Mouse (Mus musculus): ENCODE data around the gene Adamts10. TPM values are rescaled to one million over a fixed set of nuclear protein-coding genes. Genes with fewer than 3 reads are reported as not detected.

Gene Adamts10
- polyA plus RNA-seq (2015; fragmentation: Nextera tagmentation; extraction: Ambion mirVana): 153 and 157 TPM in 2 replicates

- H3K9me3 ChIP-seq (ENCODE audit: control insufficient read depth, low read length): no peaks in the 10 kb centered on the region
- peak within 1 kb of the TSS; percentile 98 for H3K27ac ChIP-seq (ENCODE audit: low read length)
- H3K27me3 ChIP-seq (ENCODE audit: control insufficient read depth, insufficient read depth, low read depth, low read length): no peaks in the 10 kb centered on the region
Observed at GRCm38 (mm10) chr17:33523918-33524755, at the start of gene Adamts10. Gene Adamts10, plus strand, starts transcription at chr17:33524204.

GRCm38 (mm10) chr17:33484020-33484419 lies 40.0 kb upstream of the Adamts10 start:
- no peak overlapping the region for H3K4me2 ChIP-seq (ENCODE audit: low read depth, low read length)
- H3K9me3 ChIP-seq (ENCODE audit: control insufficient read depth, low read length): no peaks in the 10 kb centered on the region
- WGBS: 28% methylated on average over 6 of the region's 6 CpGs
- no peak overlapping the region for H3K4me3 ChIP-seq (ENCODE audit: low read length)
- ATAC-seq (ENCODE audit: low read depth): no peak
- H3K27me3 ChIP-seq (ENCODE audit: control insufficient read depth, insufficient read depth, low read depth, low read length): no peaks in the 10 kb centered on the region
- H3K36me3 ChIP-seq (ENCODE audit: control insufficient read depth, insufficient read depth, low read length): no peaks in the 10 kb centered on the region
- H3K9ac ChIP-seq (ENCODE audit: low read length): no peak overlapping the region
- no peak overlapping the region for H3K27ac ChIP-seq (ENCODE audit: low read length)
- H3K4me1 ChIP-seq (replicated peaks; ENCODE audit: control insufficient read depth, insufficient read depth, low read length): peaks cover 8% of the 10 kb centered on the region; the same call in 1 of the 2 replicates

More at GRCm38 (mm10) chr17:33523918-33524755, at the start of gene Adamts10:
- H3K36me3 ChIP-seq (ENCODE audit: control insufficient read depth, insufficient read depth, low read length): peaks cover 13% of the 10 kb centered on the region
- peak within 1 kb of the TSS; percentile 88 for H3K4me2 ChIP-seq (ENCODE audit: low read depth, low read length)
- peak within 1 kb of the TSS; percentile 76 for H3K4me3 ChIP-seq (ENCODE audit: low read length)
- peaks cover 33% of the 10 kb centered on the region for H3K4me1 ChIP-seq (replicated peaks; ENCODE audit: control insufficient read depth, insufficient read depth, low read length)
- WGBS: under 1% methylated on average over 40 of the region's 44 CpGs
- H3K9ac ChIP-seq (ENCODE audit: low read length): peak within 1 kb of the TSS; percentile 89
- peak; percentile 83 for ATAC-seq (ENCODE audit: low read depth)

DNA sequence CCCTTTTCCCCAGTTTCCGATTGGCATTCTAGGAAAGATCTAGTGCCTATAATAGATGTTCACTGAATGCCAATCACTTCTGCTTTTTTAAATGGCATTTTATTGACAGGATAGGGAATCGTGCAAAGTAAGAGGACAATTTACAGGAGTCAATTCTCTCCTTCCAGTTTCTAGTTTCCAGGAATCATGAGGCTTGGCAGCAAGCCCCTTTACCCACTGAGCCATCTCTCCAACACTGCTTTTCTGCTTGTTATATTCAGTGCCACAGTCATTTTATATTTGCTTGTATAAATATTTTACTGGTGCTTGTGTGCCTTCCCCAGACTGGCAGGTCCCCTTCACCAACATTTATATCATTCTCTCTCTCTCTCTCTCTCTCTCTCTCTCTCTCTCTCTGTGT lies 36.8 kb upstream of the Adamts10 start:
- no peak for ATAC-seq (ENCODE audit: low read depth)
- Histone ChIP-seq H3K9me3 (ENCODE audit: control insufficient read depth, low read length) (no peaks in the 10 kb centered on the region), H3K4me3 (ENCODE audit: low read length) (no peak overlapping the region), H3K4me2 (ENCODE audit: low read depth, low read length) (no peak overlapping the region), H3K27ac (ENCODE audit: low read length) (0 out of 2 replicates have a peak overlapping the region, but pooled peaks have one; percentile 14), H3K36me3 (ENCODE audit: control insufficient read depth, insufficient read depth, low read length) (no peaks in the 10 kb centered on the region), H3K4me1 (replicated peaks; ENCODE audit: control insufficient read depth, insufficient read depth, low read length) (peaks cover 8% of the 10 kb centered on the region; the same call in 1 of the 2 replicates), H3K27me3 (ENCODE audit: control insufficient read depth, insufficient read depth, low read depth, low read length) (no peaks in the 10 kb centered on the region), H3K9ac (ENCODE audit: low read length) (no peak overlapping the region)
- 73% methylated on average over 2 of the region's 2 CpGs for WGBS

GRCm38 (mm10) chr17:33487652-33488051 lies 36.4 kb upstream of the Adamts10 start:
- Histone ChIP-seq H3K4me3 (ENCODE audit: low read length) (no peak overlapping the region), H3K27me3 (ENCODE audit: control insufficient read depth, insufficient read depth, low read depth, low read length) (no peaks in the 10 kb centered on the region), H3K9ac (ENCODE audit: low read length) (no peak overlapping the region), H3K4me1 (replicated peaks; ENCODE audit: control insufficient read depth, insufficient read depth, low read length) (peaks cover 8% of the 10 kb centered on the region; the same call in 1 of the 2 replicates), H3K4me2 (ENCODE audit: low read depth, low read length) (no peak overlapping the region), H3K36me3 (ENCODE audit: control insufficient read depth, insufficient read depth, low read length) (no peaks in the 10 kb centered on the region), H3K9me3 (ENCODE audit: control insufficient read depth, low read length) (no peaks in the 10 kb centered on the region), H3K27ac (ENCODE audit: low read length) (0 out of 2 replicates have a peak overlapping the region, but pooled peaks have one; percentile 14)
- ATAC-seq (ENCODE audit: low read depth): peak; percentile 51; the same call in 1 of the 2 replicates
- 78% methylated on average over 1 of the region's 1 CpGs for WGBS

- no peak overlapping the region for H3K4me2 ChIP-seq (ENCODE audit: low read depth, low read length)
- 86% methylated on average over 2 of the region's 2 CpGs for WGBS
Observed at GRCm38 (mm10) chr17:33491371-33491770, 32.6 kb upstream of the Adamts10 start.

GRCm38 (mm10) chr17:33493065-33493464 lies 30.9 kb upstream of the Adamts10 start:
- 69% methylated on average over 6 of the region's 6 CpGs for WGBS

More at GRCm38 (mm10) chr17:33491371-33491770, 32.6 kb upstream of the Adamts10 start:
- Histone ChIP-seq H3K27ac (ENCODE audit: low read length) (no peak overlapping the region), H3K4me1 (replicated peaks; ENCODE audit: control insufficient read depth, insufficient read depth, low read length) (peaks cover 8% of the 10 kb centered on the region; the same call in 1 of the 2 replicates), H3K4me3 (ENCODE audit: low read length) (no peak overlapping the region), H3K36me3 (ENCODE audit: control insufficient read depth, insufficient read depth, low read length) (no peaks in the 10 kb centered on the region), H3K9me3 (ENCODE audit: control insufficient read depth, low read length) (no peaks in the 10 kb centered on the region), H3K9ac (ENCODE audit: low read length) (no peak overlapping the region), H3K27me3 (ENCODE audit: control insufficient read depth, insufficient read depth, low read depth, low read length) (no peaks in the 10 kb centered on the region)
- ATAC-seq (ENCODE audit: low read depth): no peak

GRCm38 (mm10) chr17:33494586-33494985 lies 29.4 kb upstream of the Adamts10 start:
- H3K4me3 ChIP-seq (ENCODE audit: low read length): no peak overlapping the region
- no peaks in the 10 kb centered on the region for H3K4me1 ChIP-seq (replicated peaks; ENCODE audit: control insufficient read depth, insufficient read depth, low read length)
- H3K27me3 ChIP-seq (ENCODE audit: control insufficient read depth, insufficient read depth, low read depth, low read length): no peaks in the 10 kb centered on the region
- 0 out of 2 replicates have a peak, but pooled peaks have one; percentile 17 for ATAC-seq (ENCODE audit: low read depth)
- H3K27ac ChIP-seq (ENCODE audit: low read length): no peak overlapping the region
- no peak overlapping the region for H3K9ac ChIP-seq (ENCODE audit: low read length)
- H3K9me3 ChIP-seq (ENCODE audit: control insufficient read depth, low read length): no peaks in the 10 kb centered on the region
- no peak overlapping the region for H3K4me2 ChIP-seq (ENCODE audit: low read depth, low read length)
- H3K36me3 ChIP-seq (ENCODE audit: control insufficient read depth, insufficient read depth, low read length): no peaks in the 10 kb centered on the region

More at GRCm38 (mm10) chr17:33493065-33493464, 30.9 kb upstream of the Adamts10 start:
- no peak for ATAC-seq (ENCODE audit: low read depth)
- H3K9me3 ChIP-seq (ENCODE audit: control insufficient read depth, low read length): no peaks in the 10 kb centered on the region
- H3K27me3 ChIP-seq (ENCODE audit: control insufficient read depth, insufficient read depth, low read depth, low read length): no peaks in the 10 kb centered on the region
- H3K36me3 ChIP-seq (ENCODE audit: control insufficient read depth, insufficient read depth, low read length): no peaks in the 10 kb centered on the region
- no peak overlapping the region for H3K4me2 ChIP-seq (ENCODE audit: low read depth, low read length)
- peaks cover 4% of the 10 kb centered on the region; the same call in 1 of the 2 replicates for H3K4me1 ChIP-seq (replicated peaks; ENCODE audit: control insufficient read depth, insufficient read depth, low read length)
- no peak overlapping the region for H3K4me3 ChIP-seq (ENCODE audit: low read length)
- H3K27ac ChIP-seq (ENCODE audit: low read length): no peak overlapping the region
- H3K9ac ChIP-seq (ENCODE audit: low read length): no peak overlapping the region

DNA sequence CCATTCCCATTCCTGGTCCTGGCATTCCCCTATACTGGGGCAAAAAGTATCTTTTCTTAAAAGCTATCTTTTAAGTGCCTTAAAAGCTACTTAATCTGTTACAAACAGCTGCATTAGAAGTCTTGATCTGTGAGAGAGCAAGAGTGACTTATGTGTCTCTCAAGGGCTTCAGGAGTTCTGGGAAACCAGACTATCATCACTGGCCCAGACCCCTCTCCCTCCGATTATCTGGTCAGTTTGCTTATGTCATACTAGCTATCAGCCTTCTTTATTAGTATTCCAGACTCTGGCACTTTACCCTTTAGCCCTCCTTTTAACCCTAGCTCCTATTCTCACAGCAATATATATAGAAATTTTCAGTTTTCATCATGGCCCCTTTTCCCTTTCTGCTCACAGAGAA lies 25.1 kb upstream of the Adamts10 start:
- 65% methylated on average over 1 of the region's 1 CpGs for WGBS
- no peaks in the 10 kb centered on the region for H3K27me3 ChIP-seq (ENCODE audit: control insufficient read depth, insufficient read depth, low read depth, low read length)

DNA sequence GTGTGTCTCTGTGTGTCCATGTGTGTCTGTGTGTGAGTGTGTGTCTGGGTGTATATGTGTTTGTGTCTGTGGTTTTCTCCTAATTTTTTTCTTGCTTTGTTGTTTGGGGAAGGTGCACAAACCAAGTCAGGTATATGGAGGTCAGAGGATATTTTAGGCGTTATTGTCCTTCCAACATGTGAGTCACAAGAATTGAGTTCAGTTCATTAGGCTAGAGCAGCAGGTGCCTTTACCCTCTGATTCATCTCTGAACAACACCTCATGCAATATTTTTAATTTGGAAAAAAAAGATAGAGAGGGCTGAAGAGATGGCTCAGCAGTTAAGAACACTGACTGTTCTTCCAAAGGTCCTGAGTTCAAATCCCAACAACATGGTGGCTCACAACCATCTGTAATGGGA lies 15.6 kb upstream of the Adamts10 start:
- no peak for ATAC-seq (ENCODE audit: low read depth)
- WGBS: 88% methylated on average over 1 of the region's 1 CpGs
- Histone ChIP-seq H3K4me1 (replicated peaks; ENCODE audit: control insufficient read depth, insufficient read depth, low read length) (peaks cover 25% of the 10 kb centered on the region), H3K27me3 (ENCODE audit: control insufficient read depth, insufficient read depth, low read depth, low read length) (no peaks in the 10 kb centered on the region), H3K27ac (ENCODE audit: low read length) (no peak overlapping the region), H3K4me2 (ENCODE audit: low read depth, low read length) (no peak overlapping the region), H3K36me3 (ENCODE audit: control insufficient read depth, insufficient read depth, low read length) (no peaks in the 10 kb centered on the region), H3K4me3 (ENCODE audit: low read length) (no peak overlapping the region), H3K9ac (ENCODE audit: low read length) (no peak overlapping the region), H3K9me3 (ENCODE audit: control insufficient read depth, low read length) (no peaks in the 10 kb centered on the region)

More for the DNA sequence above, 25.1 kb upstream of the Adamts10 start:
- peaks cover 9% of the 10 kb centered on the region; the same call in 1 of the 2 replicates for H3K4me1 ChIP-seq (replicated peaks; ENCODE audit: control insufficient read depth, insufficient read depth, low read length)
- no peaks in the 10 kb centered on the region for H3K36me3 ChIP-seq (ENCODE audit: control insufficient read depth, insufficient read depth, low read length)
- H3K9ac ChIP-seq (ENCODE audit: low read length): no peak overlapping the region
- H3K9me3 ChIP-seq (ENCODE audit: control insufficient read depth, low read length): no peaks in the 10 kb centered on the region
- H3K4me2 ChIP-seq (ENCODE audit: low read depth, low read length): no peak overlapping the region
- no peak for ATAC-seq (ENCODE audit: low read depth)
- H3K27ac ChIP-seq (ENCODE audit: low read length): no peak overlapping the region
- H3K4me3 ChIP-seq (ENCODE audit: low read length): no peak overlapping the region
